Mouse (Mus musculus): Measurements from ENCODE around the gene S1pr3. TPM values are rescaled to one million over a fixed set of nuclear protein-coding genes. Genes with fewer than 3 reads are reported as not detected.
A peak's percentile ranks its signal among the peaks of the same experiment; 100 is the strongest.

S1pr3 gene
- total and polyA plus RNA-seq, 2 experiments from 2014 or later: 8.5 to 8.6 TPM

- H3K4me1 ChIP-seq (ENCODE audit: insufficient read depth, low read length): no peaks in the 10 kb centered on the region
- H3K4me3 ChIP-seq (ENCODE audit: low read length): no peak overlapping the region
- no peaks in the 10 kb centered on the region for H3K27me3 ChIP-seq (ENCODE audit: insufficient read depth, low read length)
- WGBS: 67% methylated on average over 4 of the region's 4 CpGs
- H3K9me3 ChIP-seq (ENCODE audit: low read length): no peaks in the 10 kb centered on the region
- no peak for TF ChIP-seq CTCF (IDR thresholded peaks at IDR 0.05; ENCODE audit: low read depth)
- no peak overlapping the region for H3K4me2 ChIP-seq (ENCODE audit: low read depth, low read length)
- DNase-seq (ENCODE audit: low spot score) (no peak), ATAC-seq (no peak)
- H3K36me3 ChIP-seq (ENCODE audit: insufficient read depth, low read length): no peaks in the 10 kb centered on the region
- no peak overlapping the region for H3K27ac ChIP-seq
- no peak overlapping the region for H3K9ac ChIP-seq (replicated peaks; ENCODE audit: low read length)
Measured at GRCm38 (mm10) chr13:51390398-51390797, 18.0 kb upstream of the S1pr3 start.

- ATAC-seq: no peak
- H3K4me2 ChIP-seq (ENCODE audit: low read depth, low read length): no peak overlapping the region
- H3K27me3 ChIP-seq (ENCODE audit: insufficient read depth, low read length): no peaks in the 10 kb centered on the region
- 89% methylated on average over 6 of the region's 6 CpGs for WGBS
- no peak for TF ChIP-seq CTCF (IDR thresholded peaks at IDR 0.05; ENCODE audit: low read depth)
- no peaks in the 10 kb centered on the region for H3K36me3 ChIP-seq (ENCODE audit: insufficient read depth, low read length)
- H3K27ac ChIP-seq: no peak overlapping the region
- DNase-seq (ENCODE audit: low spot score): no peak
- no peak overlapping the region for H3K4me3 ChIP-seq (ENCODE audit: low read length)
- H3K4me1 ChIP-seq (ENCODE audit: insufficient read depth, low read length): no peaks in the 10 kb centered on the region
- no peaks in the 10 kb centered on the region for H3K9me3 ChIP-seq (ENCODE audit: low read length)
- H3K9ac ChIP-seq (replicated peaks; ENCODE audit: low read length): no peak overlapping the region
Measured at GRCm38 (mm10) chr13:51391359-51391916, 17.0 kb upstream of the S1pr3 start.

- Histone ChIP-seq H3K36me3 (ENCODE audit: insufficient read depth, low read length) (no peaks in the 10 kb centered on the region), H3K9me3 (ENCODE audit: low read length) (no peaks in the 10 kb centered on the region), H3K4me2 (ENCODE audit: low read depth, low read length) (no peak overlapping the region), H3K4me3 (ENCODE audit: low read length) (no peak overlapping the region), H3K27me3 (ENCODE audit: insufficient read depth, low read length) (no peaks in the 10 kb centered on the region), H3K9ac (replicated peaks; ENCODE audit: low read length) (no peak overlapping the region), H3K27ac (no peak overlapping the region), H3K4me1 (ENCODE audit: insufficient read depth, low read length) (no peaks in the 10 kb centered on the region)
- 80% methylated on average over 1 of the region's 1 CpGs for WGBS
- DNase-seq (ENCODE audit: low spot score) (no peak), ATAC-seq (no peak)
- no peak for TF ChIP-seq CTCF (IDR thresholded peaks at IDR 0.05; ENCODE audit: low read depth)
Measured at GRCm38 (mm10) chr13:51392256-51392655, 16.2 kb upstream of the S1pr3 start.

GRCm38 (mm10) chr13:51397861-51398260, 10.6 kb upstream of the S1pr3 start:
- H3K9ac ChIP-seq (replicated peaks; ENCODE audit: low read length): no peak overlapping the region
- no peak overlapping the region for H3K27ac ChIP-seq
- ATAC-seq: no peak
- TF ChIP-seq CTCF (IDR thresholded peaks at IDR 0.05; ENCODE audit: low read depth): no peak
- 85% methylated on average over 6 of the region's 6 CpGs for WGBS
- H3K4me2 ChIP-seq (ENCODE audit: low read depth, low read length): no peak overlapping the region
- no peaks in the 10 kb centered on the region for H3K27me3 ChIP-seq (ENCODE audit: insufficient read depth, low read length)
- DNase-seq (ENCODE audit: low spot score): no peak
- 0 out of 2 replicates have a peak, but pooled peaks cover 3% of the 10 kb centered on the region for H3K4me1 ChIP-seq (ENCODE audit: insufficient read depth, low read length)
- no peaks in the 10 kb centered on the region for H3K9me3 ChIP-seq (ENCODE audit: low read length)
- no peaks in the 10 kb centered on the region for H3K36me3 ChIP-seq (ENCODE audit: insufficient read depth, low read length)
- H3K4me3 ChIP-seq (ENCODE audit: low read length): no peak overlapping the region

- ATAC-seq (no peak), DNase-seq (ENCODE audit: low spot score) (no peak)
- no peak overlapping the region for H3K27ac ChIP-seq
- H3K9me3 ChIP-seq (ENCODE audit: low read length): no peaks in the 10 kb centered on the region
- WGBS: 95% methylated on average over 3 of the region's 3 CpGs
- TF ChIP-seq CTCF (IDR thresholded peaks at IDR 0.05; ENCODE audit: low read depth): no peak
- no peak overlapping the region for H3K4me3 ChIP-seq (ENCODE audit: low read length)
- H3K4me1 ChIP-seq (ENCODE audit: insufficient read depth, low read length): 0 out of 2 replicates have a peak, but pooled peaks cover 3% of the 10 kb centered on the region
- H3K4me2 ChIP-seq (ENCODE audit: low read depth, low read length): no peak overlapping the region
- no peak overlapping the region for H3K9ac ChIP-seq (replicated peaks; ENCODE audit: low read length)
- H3K36me3 ChIP-seq (ENCODE audit: insufficient read depth, low read length): no peaks in the 10 kb centered on the region
- no peaks in the 10 kb centered on the region for H3K27me3 ChIP-seq (ENCODE audit: insufficient read depth, low read length)
Measured at GRCm38 (mm10) chr13:51399562-51399961, 8.9 kb upstream of the S1pr3 start.

- Histone ChIP-seq H3K4me1 (ENCODE audit: insufficient read depth, low read length) (0 out of 2 replicates have a peak, but pooled peaks cover 3% of the 10 kb centered on the region), H3K27ac (peak overlapping the region; percentile 37), H3K4me3 (ENCODE audit: low read length) (peak overlapping the region; percentile 27), H3K9ac (replicated peaks; ENCODE audit: low read length) (peak overlapping the region; percentile 47), H3K9me3 (ENCODE audit: low read length) (no peaks in the 10 kb centered on the region), H3K27me3 (ENCODE audit: insufficient read depth, low read length) (no peaks in the 10 kb centered on the region), H3K36me3 (ENCODE audit: insufficient read depth, low read length) (no peaks in the 10 kb centered on the region), H3K4me2 (ENCODE audit: low read depth, low read length) (peak overlapping the region; percentile 66)
- ATAC-seq (peak; percentile 85), DNase-seq (ENCODE audit: low spot score) (no peak)
- WGBS: 23% methylated on average over 14 of the region's 14 CpGs
- TF ChIP-seq CTCF (IDR thresholded peaks at IDR 0.05; ENCODE audit: low read depth): no peak
Measured at GRCm38 (mm10) chr13:51400186-51400719, 8.2 kb upstream of the S1pr3 start.

Data from hindbrain, postnatal 0 days (tissue).